Mouse (Mus musculus) midbrain, embryonic 10.5 days (tissue): ENCODE measurements around the gene CT030661.1. TPM values are rescaled to one million over a fixed set of nuclear protein-coding genes. Genes with fewer than 3 reads are reported as not detected.
A peak's percentile ranks its signal among the peaks of the same experiment; 100 is the strongest.
"Not testable (repeated sequence)": the region's sequence is repeated elsewhere in the genome, so short reads cannot be mapped to it uniquely, and the experiment has no call there.

Experiments
- DNase-seq: peaks from one replicate; pipeline ENCODE4 v3.0.0-alpha.2; 2017; ENCODE audit warnings: low spot score
- H3K27ac ChIP-seq: fragments of 300-500 bp; sonication (generic); replicated peaks from 2 replicates; pipeline ENCODE4 v1.5.1; 2016; ENCODE audit warnings: mild to moderate bottlenecking
- H3K27me3 ChIP-seq: fragments of 300-500 bp; sonication (generic); 2 replicates; pipeline ENCODE4 v1.6.1; 2016; ENCODE audit warnings: low read depth, mild to moderate bottlenecking; ENCODE audit not compliant: poor library complexity, severe bottlenecking
- H3K36me3 ChIP-seq: fragments of 300-500 bp; sonication (generic); 2 replicates; pipeline ENCODE4 v1.6.1; 2016; ENCODE audit warnings: mild to moderate bottlenecking, moderate library complexity
- H3K4me1 ChIP-seq: fragments of 300-500 bp; sonication (generic); 2 replicates; pipeline ENCODE4 v1.6.1; 2016
- H3K4me3 ChIP-seq: fragments of 300-500 bp; sonication (generic); 2 replicates; pipeline ENCODE4 v1.5.1; 2016; ENCODE audit warnings: mild to moderate bottlenecking, moderate library complexity
- H3K9me3 ChIP-seq: fragments of 300-500 bp; sonication (generic); replicated peaks from 2 replicates; pipeline ENCODE4 v1.6.1; 2016; ENCODE audit warnings: mild to moderate bottlenecking
- WGBS: fragments of 180-500 bp; shearing (Covaris S2); methylation state at CpG from one replicate; pipeline ENCODE4 v1.1.7; 2016; 5-methylcytosine and 5-hydroxymethylcytosine counted together
- polyA plus RNA-seq: library from polyadenylated mRNA; unstranded; fragments of >200 nt; fragmentation: Nextera tagmentation; extraction: Ambion mirVana; gene quantifications from 2 replicates; pipeline ENCODE4 v1.2.1, GENCODE M21; 2016

CT030661.1 gene
- polyA plus RNA-seq = 8.1 and 9.0 TPM in 2 replicates

- H3K9me3 ChIP-seq, H3K27me3 ChIP-seq, H3K4me1 ChIP-seq, H3K36me3 ChIP-seq: not testable (repeated sequence)
- under 1% methylated on average over 20 of the region's 20 CpGs for WGBS
- Histone ChIP-seq H3K27ac (peak within 1 kb of the TSS; percentile 84), H3K4me3 (peak within 1 kb of the TSS; percentile 65)
- peak; percentile 82 for DNase-seq
Observed at GRCm38 (mm10) chr17:22314730-22315226, at the start of gene CT030661.1. TSS of gene CT030661.1 (minus strand) at chr17:22314837.

GRCm38 (mm10) chr17:22363895-22364294 lies 49.3 kb upstream of the CT030661.1 start:
- Histone ChIP-seq H3K9me3 (peaks cover 48% of the 10 kb centered on the region), H3K4me1 (peaks cover 12% of the 10 kb centered on the region), H3K4me3 (no peak overlapping the region), H3K27me3 (no peaks in the 10 kb centered on the region), H3K27ac (no peak overlapping the region), H3K36me3 (peaks cover 44% of the 10 kb centered on the region)
- DNase-seq = no peak
- 92% methylated on average over 3 of the region's 3 CpGs for WGBS

GRCm38 (mm10) chr17:22361101-22361781 lies 46.6 kb upstream of the CT030661.1 start, which contains the start of the genes Zfp944 and Zfp758:
TSS of gene Zfp944 (minus strand) at chr17:22361400.
TSS of gene Zfp758 (plus strand) at chr17:22361453.
- H3K4me3 ChIP-seq = peak within 1 kb of the TSS; percentile 66
- WGBS = under 1% methylated on average over 24 of the region's 43 CpGs

GRCm38 (mm10) chr17:22360572-22360971 lies 45.9 kb upstream of the CT030661.1 start:
- no peak for DNase-seq
- H3K4me3 ChIP-seq = peak overlapping the region; percentile 66
- peaks cover 27% of the 10 kb centered on the region for H3K9me3 ChIP-seq
- no peaks in the 10 kb centered on the region for H3K27me3 ChIP-seq
- 34% methylated on average over 5 of the region's 5 CpGs for WGBS
- peaks cover 52% of the 10 kb centered on the region for H3K36me3 ChIP-seq
- H3K27ac ChIP-seq = peak overlapping the region; percentile 77; the same call in 1 of the 2 replicates
- peaks cover 12% of the 10 kb centered on the region for H3K4me1 ChIP-seq

More at GRCm38 (mm10) chr17:22361101-22361781, 46.6 kb upstream of the CT030661.1 start, which contains the start of the genes Zfp944 and Zfp758:
- Histone ChIP-seq H3K9me3 (peaks cover 29% of the 10 kb centered on the region), H3K27ac (peak within 1 kb of the TSS; percentile 86), H3K36me3 (peaks cover 48% of the 10 kb centered on the region), H3K4me1 (peaks cover 12% of the 10 kb centered on the region)
- H3K27me3 ChIP-seq = not testable (repeated sequence)
- peak; percentile 69 for DNase-seq

- Histone ChIP-seq H3K9me3 (0 out of 2 replicates have a peak, but pooled peaks cover 3% of the 10 kb centered on the region), H3K36me3 (peaks cover 85% of the 10 kb centered on the region), H3K27ac (no peak overlapping the region), H3K27me3 (no peaks in the 10 kb centered on the region), H3K4me3 (no peak overlapping the region), H3K4me1 (no peaks in the 10 kb centered on the region)
- DNase-seq = no peak
Observed at GRCm38 (mm10) chr17:22352794-22353193, 38.2 kb upstream of the CT030661.1 start.

- Histone ChIP-seq H3K4me3 (peak overlapping the region; percentile 65), H3K27ac (peak overlapping the region; percentile 84)
- H3K36me3 ChIP-seq, H3K4me1 ChIP-seq, DNase-seq, H3K9me3 ChIP-seq, H3K27me3 ChIP-seq: not testable (repeated sequence)
- WGBS = 13% methylated on average over 2 of the region's 2 CpGs
Observed at GRCm38 (mm10) chr17:22315247-22315646, 610 bp upstream of the CT030661.1 start.

GRCm38 (mm10) chr17:22314219-22314618 lies 418 bp downstream of the CT030661.1 start:
- H3K27ac ChIP-seq = peak overlapping the region; percentile 84
- peak; percentile 13 for DNase-seq
- not testable (repeated sequence) for H3K27me3 ChIP-seq, H3K9me3 ChIP-seq, H3K36me3 ChIP-seq, H3K4me1 ChIP-seq
- under 1% methylated on average over 3 of the region's 3 CpGs for WGBS
- H3K4me3 ChIP-seq = peak overlapping the region; percentile 65

Other genes starting within 250 kb of the CT030661.1 start
- 1.4 and 1.9 TPM in 2 replicates for gene Zfp947, start 148.6 kb downstream of the CT030661.1 start, polyA plus RNA-seq
- 2.5 and 3.0 TPM in 2 replicates for gene Zfp994, start 89.2 kb downstream of the CT030661.1 start, polyA plus RNA-seq
- gene Zfp944, start 46.6 kb upstream of the CT030661.1 start, polyA plus RNA-seq = 14.8 TPM in 2 replicates
- 7.7 and 9.0 TPM in 2 replicates for gene Zfp758, start 46.6 kb upstream of the CT030661.1 start, polyA plus RNA-seq
- 21.5 and 23.6 TPM in 2 replicates for gene Zfp946, start 109.4 kb upstream of the CT030661.1 start, polyA plus RNA-seq